Mouse (Mus musculus): ENCODE measurements around the gene Prr19. TPM values are rescaled to one million over a fixed set of nuclear protein-coding genes. Genes with fewer than 3 reads are reported as not detected.
"Not testable (repeated sequence)": the region's sequence is repeated elsewhere in the genome, so short reads cannot be mapped to it uniquely, and the experiment has no call there.

Gene Prr19
- polyA plus RNA-seq, 1 experiment from 2014 or later = 2.2 TPM

GRCm38 (mm10) chr7:25325431-25325830, 24.2 kb downstream of the Prr19 start:
- H3K4me3 ChIP-seq (replicated peaks; ENCODE audit: low read length); H3K36me3 ChIP-seq (ENCODE audit: control insufficient read depth, insufficient read depth); H3K9me3 ChIP-seq (ENCODE audit: control insufficient read depth, low read length); H3K4me2 ChIP-seq (ENCODE audit: low read length); H3K27me3 ChIP-seq (replicated peaks; ENCODE audit: control insufficient read depth, insufficient read depth, low read length); H3K9ac ChIP-seq (replicated peaks; ENCODE audit: low read depth, low read length); ATAC-seq; H3K27ac ChIP-seq (ENCODE audit: low read length); H3K4me1 ChIP-seq (replicated peaks; ENCODE audit: control insufficient read depth, insufficient read depth, low read length): not testable (repeated sequence)
- WGBS = 84% methylated on average over 6 of the region's 6 CpGs

GRCm38 (mm10) chr7:25326233-25326632, 25.0 kb downstream of the Prr19 start:
- Histone ChIP-seq H3K27me3 (replicated peaks; ENCODE audit: control insufficient read depth, insufficient read depth, low read length) (no peaks in the 10 kb centered on the region), H3K27ac (ENCODE audit: low read length) (no peak overlapping the region), H3K4me3 (replicated peaks; ENCODE audit: low read length) (no peak overlapping the region), H3K9me3 (ENCODE audit: control insufficient read depth, low read length) (no peaks in the 10 kb centered on the region), H3K4me1 (replicated peaks; ENCODE audit: control insufficient read depth, insufficient read depth, low read length) (peaks cover 9% of the 10 kb centered on the region), H3K4me2 (ENCODE audit: low read length) (no peak overlapping the region), H3K36me3 (ENCODE audit: control insufficient read depth, insufficient read depth) (peaks cover 7% of the 10 kb centered on the region), H3K9ac (replicated peaks; ENCODE audit: low read depth, low read length) (no peak overlapping the region)
- WGBS = 92% methylated on average over 8 of the region's 8 CpGs
- no peak for ATAC-seq

- Histone ChIP-seq H3K4me3 (replicated peaks; ENCODE audit: low read length) (no peak overlapping the region), H3K36me3 (ENCODE audit: control insufficient read depth, insufficient read depth) (peaks cover 22% of the 10 kb centered on the region), H3K9me3 (ENCODE audit: control insufficient read depth, low read length) (no peaks in the 10 kb centered on the region), H3K4me2 (ENCODE audit: low read length) (no peak overlapping the region), H3K9ac (replicated peaks; ENCODE audit: low read depth, low read length) (no peak overlapping the region), H3K27ac (ENCODE audit: low read length) (no peak overlapping the region), H3K27me3 (replicated peaks; ENCODE audit: control insufficient read depth, insufficient read depth, low read length) (no peaks in the 10 kb centered on the region), H3K4me1 (replicated peaks; ENCODE audit: control insufficient read depth, insufficient read depth, low read length) (no peaks in the 10 kb centered on the region)
- WGBS = 38% methylated on average over 16 of the region's 16 CpGs
- ATAC-seq = peak; percentile 63
These were observed 32.5 kb downstream of the Prr19 start for GRCm38 (mm10) chr7:25333596-25334307.

GRCm38 (mm10) chr7:25334472-25334871, 33.3 kb downstream of the Prr19 start:
- no peak overlapping the region for H3K4me2 ChIP-seq (ENCODE audit: low read length)
- 81% methylated on average over 12 of the region's 12 CpGs for WGBS

GRCm38 (mm10) chr7:25339329-25339728, 38.1 kb downstream of the Prr19 start:
- 91% methylated on average over 9 of the region's 9 CpGs for WGBS
- Histone ChIP-seq H3K9ac (replicated peaks; ENCODE audit: low read depth, low read length) (no peak overlapping the region), H3K4me2 (ENCODE audit: low read length) (no peak overlapping the region), H3K27me3 (replicated peaks; ENCODE audit: control insufficient read depth, insufficient read depth, low read length) (no peaks in the 10 kb centered on the region), H3K36me3 (ENCODE audit: control insufficient read depth, insufficient read depth) (peaks cover 8% of the 10 kb centered on the region), H3K27ac (ENCODE audit: low read length) (no peak overlapping the region), H3K4me3 (replicated peaks; ENCODE audit: low read length) (no peak overlapping the region), H3K4me1 (replicated peaks; ENCODE audit: control insufficient read depth, insufficient read depth, low read length) (peaks cover 3% of the 10 kb centered on the region; the same call in 1 of the 2 replicates), H3K9me3 (ENCODE audit: control insufficient read depth, low read length) (no peaks in the 10 kb centered on the region)
- no peak for ATAC-seq

More at GRCm38 (mm10) chr7:25334472-25334871, 33.3 kb downstream of the Prr19 start:
- no peaks in the 10 kb centered on the region for H3K4me1 ChIP-seq (replicated peaks; ENCODE audit: control insufficient read depth, insufficient read depth, low read length)
- H3K9me3 ChIP-seq (ENCODE audit: control insufficient read depth, low read length) = no peaks in the 10 kb centered on the region
- H3K27ac ChIP-seq (ENCODE audit: low read length) = no peak overlapping the region
- peaks cover 22% of the 10 kb centered on the region for H3K36me3 ChIP-seq (ENCODE audit: control insufficient read depth, insufficient read depth)
- no peaks in the 10 kb centered on the region for H3K27me3 ChIP-seq (replicated peaks; ENCODE audit: control insufficient read depth, insufficient read depth, low read length)
- no peak overlapping the region for H3K9ac ChIP-seq (replicated peaks; ENCODE audit: low read depth, low read length)
- no peak overlapping the region for H3K4me3 ChIP-seq (replicated peaks; ENCODE audit: low read length)
- no peak for ATAC-seq

GRCm38 (mm10) chr7:25341000-25341784, 40.0 kb downstream of the Prr19 start:
- no peaks in the 10 kb centered on the region for H3K27me3 ChIP-seq (replicated peaks; ENCODE audit: control insufficient read depth, insufficient read depth, low read length)
- peaks cover 2% of the 10 kb centered on the region; the same call in 1 of the 2 replicates for H3K36me3 ChIP-seq (ENCODE audit: control insufficient read depth, insufficient read depth)
- H3K4me3 ChIP-seq (replicated peaks; ENCODE audit: low read length) = no peak overlapping the region
- no peak overlapping the region for H3K4me2 ChIP-seq (ENCODE audit: low read length)
- ATAC-seq = peak; percentile 80
- H3K27ac ChIP-seq (ENCODE audit: low read length) = no peak overlapping the region
- peaks cover 3% of the 10 kb centered on the region; the same call in 1 of the 2 replicates for H3K4me1 ChIP-seq (replicated peaks; ENCODE audit: control insufficient read depth, insufficient read depth, low read length)
- no peaks in the 10 kb centered on the region for H3K9me3 ChIP-seq (ENCODE audit: control insufficient read depth, low read length)
- no peak overlapping the region for H3K9ac ChIP-seq (replicated peaks; ENCODE audit: low read depth, low read length)
- 72% methylated on average over 20 of the region's 20 CpGs for WGBS

- no peak overlapping the region for H3K4me3 ChIP-seq (replicated peaks; ENCODE audit: low read length)
- no peak overlapping the region for H3K4me2 ChIP-seq (ENCODE audit: low read length)
- H3K9ac ChIP-seq (replicated peaks; ENCODE audit: low read depth, low read length) = no peak overlapping the region
- no peak overlapping the region for H3K27ac ChIP-seq (ENCODE audit: low read length)
- H3K36me3 ChIP-seq (ENCODE audit: control insufficient read depth, insufficient read depth) = peaks cover 28% of the 10 kb centered on the region
- WGBS = 89% methylated on average over 8 of the region's 8 CpGs
- no peak for ATAC-seq
- 0 out of 2 replicates have a peak, but pooled peaks cover 5% of the 10 kb centered on the region for H3K9me3 ChIP-seq (ENCODE audit: control insufficient read depth, low read length)
- no peaks in the 10 kb centered on the region for H3K27me3 ChIP-seq (replicated peaks; ENCODE audit: control insufficient read depth, insufficient read depth, low read length)
- H3K4me1 ChIP-seq (replicated peaks; ENCODE audit: control insufficient read depth, insufficient read depth, low read length) = no peaks in the 10 kb centered on the region
These were observed 47.6 kb downstream of the Prr19 start for GRCm38 (mm10) chr7:25348861-25349260.

Other genes with a start within 250 kb of the Prr19 start
- gene Grik5, start 229.1 kb upstream of the Prr19 start, polyA plus RNA-seq (2015; fragmentation: Nextera tagmentation; extraction: Ambion mirVana) = 10.4 and 16.9 TPM in 2 replicates
- 36.6 and 38.4 TPM in 2 replicates for gene Zfp574, start 228.8 kb upstream of the Prr19 start, polyA plus RNA-seq (2015; fragmentation: Nextera tagmentation; extraction: Ambion mirVana)
- gene Pou2f2, start 121.7 kb upstream of the Prr19 start, polyA plus RNA-seq (2015; fragmentation: Nextera tagmentation; extraction: Ambion mirVana) = 10.6 and 17.0 TPM in 2 replicates
- gene Dedd2, start 80.8 kb upstream of the Prr19 start, polyA plus RNA-seq (2015; fragmentation: Nextera tagmentation; extraction: Ambion mirVana) = 14.7 and 15.0 TPM in 2 replicates
- 1.8 and 1.9 TPM in 2 replicates for gene Zfp526, start 80.0 kb upstream of the Prr19 start, polyA plus RNA-seq (2015; fragmentation: Nextera tagmentation; extraction: Ambion mirVana)
- 14.9 and 17.1 TPM in 2 replicates for gene Gsk3a, start 63.6 kb upstream of the Prr19 start, polyA plus RNA-seq (2015; fragmentation: Nextera tagmentation; extraction: Ambion mirVana)
- 4.8 and 5.3 TPM in 2 replicates for gene Erf, start 50.6 kb upstream of the Prr19 start, polyA plus RNA-seq (2015; fragmentation: Nextera tagmentation; extraction: Ambion mirVana)
- gene Cic, start 33.7 kb upstream of the Prr19 start, polyA plus RNA-seq (2015; fragmentation: Nextera tagmentation; extraction: Ambion mirVana) = 42.2 and 48.0 TPM in 2 replicates
- 499 and 556 TPM in 2 replicates for gene Pafah1b3, start 3.4 kb upstream of the Prr19 start, polyA plus RNA-seq (2015; fragmentation: Nextera tagmentation; extraction: Ambion mirVana)
- 24.5 and 41.2 TPM in 2 replicates for gene Tmem145, start 4.7 kb downstream of the Prr19 start, polyA plus RNA-seq (2015; fragmentation: Nextera tagmentation; extraction: Ambion mirVana)
- gene Megf8, start 15.8 kb downstream of the Prr19 start, polyA plus RNA-seq (2015; fragmentation: Nextera tagmentation; extraction: Ambion mirVana) = 22.6 and 25.0 TPM in 2 replicates
- gene Cnfn, start 68.3 kb downstream of the Prr19 start, polyA plus RNA-seq (2015; fragmentation: Nextera tagmentation; extraction: Ambion mirVana) = 0.50 TPM in 1 of 2 replicates, not detected in the other
- gene Lipe, start 97.3 kb downstream of the Prr19 start, polyA plus RNA-seq (2015; fragmentation: Nextera tagmentation; extraction: Ambion mirVana) = 17.7 and 18.5 TPM in 2 replicates
- gene Cxcl17, start 111.5 kb downstream of the Prr19 start, polyA plus RNA-seq (2015; fragmentation: Nextera tagmentation; extraction: Ambion mirVana) = 0.34 and 0.96 TPM in 2 replicates
- gene Ceacam1, start 176.2 kb downstream of the Prr19 start, polyA plus RNA-seq (2015; fragmentation: Nextera tagmentation; extraction: Ambion mirVana) = 0.96 and 1.1 TPM in 2 replicates
- gene Ceacam2, start 238.4 kb downstream of the Prr19 start, polyA plus RNA-seq (2015; fragmentation: Nextera tagmentation; extraction: Ambion mirVana) = 0.11 TPM in 1 of 2 replicates, not detected in the other

Measured in forebrain, embryonic 16.5 days (tissue).